Mouse (Mus musculus): ENCODE data around the gene Poc1a. TPM values are rescaled to one million over a fixed set of nuclear protein-coding genes. Genes with fewer than 3 reads are reported as not detected.

The Poc1a gene
- polyA plus RNA-seq, 1 experiment from 2014 or later = 2.7 TPM

GRCm38 (mm10) chr9:106392828-106393527 lies 112.1 kb downstream of the Poc1a start:
- Histone ChIP-seq H3K36me3 (ENCODE audit: inconsistent target) (no peaks in the 10 kb centered on the region), H3K79me2 (ENCODE audit: inconsistent target) (no peaks in the 10 kb centered on the region), H3K4me3 (ENCODE audit: inconsistent target) (no peak overlapping the region), H3K27ac (no peak overlapping the region)
- WGBS (ENCODE audit: missing documents) = 87% methylated on average over 11 of the region's 11 CpGs

DNA sequence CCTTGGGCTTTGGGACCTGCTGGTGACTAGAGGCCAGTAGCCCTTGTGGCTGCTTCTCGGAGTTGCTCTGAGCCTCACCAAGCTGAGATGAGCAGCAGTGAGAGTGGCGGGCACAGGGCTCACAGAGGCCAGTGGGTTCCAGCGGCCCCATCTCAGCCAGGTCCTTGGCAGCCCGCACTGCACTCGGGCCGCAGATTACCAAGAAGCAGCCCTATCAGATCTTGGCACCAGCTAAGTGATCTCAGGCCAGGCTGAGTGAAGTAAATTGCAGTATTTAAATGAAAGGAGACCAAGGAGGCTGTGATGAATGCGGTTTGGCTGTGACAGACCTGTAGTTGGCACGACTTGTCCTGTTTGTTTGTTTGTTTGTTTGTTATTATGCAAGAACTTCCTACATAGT lies 112.7 kb downstream of the Poc1a start:
- no peaks in the 10 kb centered on the region for H3K79me2 ChIP-seq (ENCODE audit: inconsistent target)
- 92% methylated on average over 8 of the region's 8 CpGs for WGBS (ENCODE audit: missing documents)
- no peak overlapping the region for H3K4me3 ChIP-seq (ENCODE audit: inconsistent target)
- no peaks in the 10 kb centered on the region for H3K36me3 ChIP-seq (ENCODE audit: inconsistent target)
- H3K27ac ChIP-seq = no peak overlapping the region

DNA sequence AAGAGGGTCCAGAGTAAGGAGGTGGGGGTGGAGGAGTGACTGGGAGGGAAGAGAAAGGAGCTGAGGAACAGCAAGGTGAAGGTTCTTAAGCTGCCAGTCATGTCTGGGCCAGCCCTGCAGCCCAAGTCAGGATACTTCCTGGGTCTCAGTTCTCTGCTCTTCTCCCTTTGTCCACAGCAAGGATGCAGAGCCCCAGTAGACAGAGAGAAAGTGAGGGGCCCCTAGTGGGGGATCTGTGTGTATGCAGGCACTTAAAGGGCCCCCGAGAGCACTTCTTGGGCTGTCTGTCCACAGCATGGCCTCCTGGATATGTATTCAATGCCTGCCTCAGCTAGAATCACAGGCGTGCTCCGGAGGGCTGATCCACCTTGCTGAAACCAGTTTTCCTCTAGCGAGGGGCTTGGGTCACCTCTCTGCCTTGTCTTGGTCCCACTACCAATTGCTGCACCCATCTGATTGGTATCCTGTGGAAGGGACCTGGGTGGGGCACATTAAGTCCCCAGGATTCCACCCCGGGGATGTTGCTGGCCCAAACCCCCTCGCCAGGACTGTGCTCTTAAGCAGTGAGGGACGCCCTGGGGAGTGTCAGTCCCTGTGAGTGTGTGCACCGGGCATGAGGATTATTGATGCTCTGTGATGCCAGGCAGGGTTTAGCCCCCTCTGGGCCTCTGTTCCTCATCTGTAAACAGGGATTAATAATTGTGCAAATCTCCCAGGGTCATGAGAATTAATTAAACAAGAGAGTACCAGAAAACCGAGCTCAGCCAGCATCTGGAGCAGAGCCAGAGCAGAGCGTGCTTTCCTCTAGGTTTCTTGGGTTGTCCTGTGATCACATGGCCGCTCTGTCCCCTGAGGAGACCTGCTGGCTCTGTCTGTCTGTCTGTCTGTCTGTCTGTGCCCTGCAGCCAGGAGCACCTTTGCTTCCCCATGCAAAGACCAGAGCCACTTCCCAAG lies 114.1 kb downstream of the Poc1a start:
- Histone ChIP-seq H3K27ac (no peak overlapping the region), H3K36me3 (ENCODE audit: inconsistent target) (no peaks in the 10 kb centered on the region), H3K79me2 (ENCODE audit: inconsistent target) (no peaks in the 10 kb centered on the region), H3K4me3 (ENCODE audit: inconsistent target) (no peak overlapping the region)
- 89% methylated on average over 11 of the region's 11 CpGs for WGBS (ENCODE audit: missing documents)

DNA sequence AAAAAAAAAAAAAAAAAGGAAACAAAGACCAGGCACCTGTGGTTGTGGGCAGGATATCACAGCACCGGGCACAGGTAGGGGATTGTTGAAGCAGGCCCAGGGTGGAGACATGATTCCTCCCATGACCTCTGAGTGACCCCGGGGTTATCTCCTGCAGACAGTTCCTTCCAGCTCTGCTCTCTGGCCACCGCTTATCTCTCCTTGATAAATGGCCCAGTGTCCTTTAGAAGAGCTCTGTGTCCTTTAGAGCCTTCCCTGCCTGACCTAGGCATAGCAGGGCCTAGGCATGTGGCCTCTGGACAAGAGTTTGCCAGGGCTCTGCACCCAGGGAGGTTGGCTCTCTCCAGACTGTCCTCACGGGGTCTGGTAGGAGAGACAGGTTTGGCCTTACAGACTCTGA lies 116.9 kb downstream of the Poc1a start:
- Histone ChIP-seq H3K36me3 (ENCODE audit: inconsistent target) (no peaks in the 10 kb centered on the region), H3K79me2 (ENCODE audit: inconsistent target) (no peaks in the 10 kb centered on the region), H3K27ac (no peak overlapping the region), H3K4me3 (ENCODE audit: inconsistent target) (no peak overlapping the region)
- WGBS (ENCODE audit: missing documents) = 78% methylated on average over 4 of the region's 4 CpGs

GRCm38 (mm10) chr9:106398667-106399311 lies 117.9 kb downstream of the Poc1a start:
- Histone ChIP-seq H3K27ac (no peak overlapping the region), H3K4me3 (ENCODE audit: inconsistent target) (no peak overlapping the region), H3K36me3 (ENCODE audit: inconsistent target) (no peaks in the 10 kb centered on the region), H3K79me2 (ENCODE audit: inconsistent target) (no peaks in the 10 kb centered on the region)
- WGBS (ENCODE audit: missing documents) = 71% methylated on average over 9 of the region's 9 CpGs

DNA sequence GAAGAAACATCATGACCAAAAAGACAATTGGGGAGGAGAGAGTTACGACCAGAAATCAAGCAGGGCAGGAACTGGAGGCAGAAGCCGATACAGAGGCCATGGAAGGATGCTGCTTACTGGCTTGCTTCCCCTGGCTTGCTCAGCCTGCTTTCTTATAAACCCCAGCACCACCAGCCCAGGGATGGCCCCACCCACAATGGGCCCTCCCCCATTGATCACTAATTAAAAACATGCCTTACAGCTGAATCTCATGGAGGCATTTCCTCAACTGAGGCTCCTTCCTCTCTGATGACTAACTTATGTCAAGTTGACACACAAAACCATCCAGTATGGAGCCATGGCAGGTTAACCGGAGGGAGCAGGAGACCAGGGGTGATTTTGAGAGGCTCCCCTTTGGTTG lies 118.9 kb downstream of the Poc1a start:
- 96% methylated on average over 3 of the region's 3 CpGs for WGBS (ENCODE audit: missing documents)

More for the DNA sequence above, 118.9 kb downstream of the Poc1a start:
- Histone ChIP-seq H3K4me3 (ENCODE audit: inconsistent target) (no peak overlapping the region), H3K27ac (no peak overlapping the region), H3K36me3 (ENCODE audit: inconsistent target) (no peaks in the 10 kb centered on the region), H3K79me2 (ENCODE audit: inconsistent target) (no peaks in the 10 kb centered on the region)

Other genes starting within 250 kb of the Poc1a start
- gene Col6a4, start 184.3 kb upstream of the Poc1a start, polyA plus RNA-seq (2018) = not detected in 3 replicates
- 0.34 to 0.83 TPM (median 0.61 TPM) in 3 replicates for gene Glyctk, start 122.9 kb upstream of the Poc1a start, polyA plus RNA-seq (2018)
- 22.0 to 38.9 TPM (median 30.1 TPM) in 3 replicates for gene Wdr82, start 110.1 kb upstream of the Poc1a start, polyA plus RNA-seq (2018)
- gene Ppm1m, start 81.3 kb upstream of the Poc1a start, polyA plus RNA-seq (2018) = 11.4 to 23.0 TPM (median 20.3 TPM) in 3 replicates
- gene Twf2, start 78.0 kb upstream of the Poc1a start, polyA plus RNA-seq (2018) = 37.5 to 79.0 TPM (median 76.6 TPM) in 3 replicates
- gene Tlr9, start 58.5 kb upstream of the Poc1a start, polyA plus RNA-seq (2018) = 9.3 to 44.3 TPM (median 27.8 TPM) in 3 replicates
- gene Alas1, start 32.4 kb upstream of the Poc1a start, polyA plus RNA-seq (2018) = 173 to 195 TPM (median 183 TPM) in 3 replicates
- gene Dusp7, start 87.6 kb downstream of the Poc1a start, polyA plus RNA-seq (2018) = 58.0 to 112 TPM (median 63.3 TPM) in 3 replicates
- gene Rpl29, start 148.4 kb downstream of the Poc1a start, polyA plus RNA-seq (2018) = 891 to 979 TPM (median 909 TPM) in 3 replicates
- 2.5 to 5.7 TPM (median 2.6 TPM) in 3 replicates for gene Acy1, start 157.3 kb downstream of the Poc1a start, polyA plus RNA-seq (2018)
- 10.0 to 22.7 TPM (median 15.4 TPM) in 3 replicates for gene Abhd14b, start 166.4 kb downstream of the Poc1a start, polyA plus RNA-seq (2018)
- 3.5 to 10.0 TPM (median 5.9 TPM) in 3 replicates for gene Abhd14a, start 166.6 kb downstream of the Poc1a start, polyA plus RNA-seq (2018)
- gene Pcbp4, start 172.2 kb downstream of the Poc1a start, polyA plus RNA-seq (2018) = 2.8 to 4.6 TPM (median 4.5 TPM) in 3 replicates
- not detected in 3 replicates for gene Gpr62, start 184.9 kb downstream of the Poc1a start, polyA plus RNA-seq (2018)
- gene Rrp9, start 194.9 kb downstream of the Poc1a start, polyA plus RNA-seq (2018) = 10.1 to 24.9 TPM (median 11.4 TPM) in 3 replicates
- gene Parp3, start 195.9 kb downstream of the Poc1a start, polyA plus RNA-seq (2018) = 28.0 to 31.0 TPM (median 28.4 TPM) in 3 replicates
- gene Iqcf1, start 218.9 kb downstream of the Poc1a start, polyA plus RNA-seq (2018) = not detected in 3 replicates
- not detected in 3 replicates for gene Iqcf5, start 233.5 kb downstream of the Poc1a start, polyA plus RNA-seq (2018)

Measured in macrophage (primary cell).